Mouse (Mus musculus) Patski (cell line): ENCODE results near the gene Atrn. TPM values are rescaled to one million over a fixed set of nuclear protein-coding genes. Genes with fewer than 3 reads are reported as not detected.

ENCODE experiments used
- ATAC-seq: fragments of 100-300 bp; one replicate; pipeline ENCODE4 v1.8.0; 2021
- CTCF ChIA-PET: fragments of 350-600 bp; sonication (Branson Sonifier 250); formaldehyde crosslinking; loops from one replicate; lab custom pipeline; 2022; ENCODE audit warnings: inconsistent platforms; lab: Charles Lee
- POLR2A ChIA-PET: fragments of 350-600 bp; sonication (Branson Sonifier 250); formaldehyde crosslinking; loops from one replicate; lab custom pipeline; 2022; ENCODE audit warnings: antibody characterized with exemption, inconsistent platforms; lab: Charles Lee
- DNase-seq: peaks from one replicate; pipeline ENCODE4 v3.0.0-alpha.2; 2011; ENCODE audit warnings: low read depth, low spot score
- H3K27me3 ChIP-seq: fragments of 371-371 bp; one replicate; pipeline ENCODE4 v1.5.1; 2021
- CTCF ChIP-seq: fragments of 100-300 bp; IDR thresholded peaks from one replicate; pipeline ENCODE4 v1.5.1; 2021
- in situ Hi-C: fragments of 300-500 bp; cut with MboI; formaldehyde crosslinking; loops from 3 replicates; pipeline ENCODE4 v1.11.1; 2018; ENCODE audit warnings: low pct_unique_long_range_greater_than_20kb, mixed read lengths
- polyA plus RNA-seq: library from polyadenylated mRNA; unstranded; gene quantifications from one replicate; pipeline ENCODE4 v1.2.3, GENCODE M21; 2021

Gene Atrn
- polyA plus RNA-seq, 1 experiment from 2014 or later: 32.9 TPM

DNA sequence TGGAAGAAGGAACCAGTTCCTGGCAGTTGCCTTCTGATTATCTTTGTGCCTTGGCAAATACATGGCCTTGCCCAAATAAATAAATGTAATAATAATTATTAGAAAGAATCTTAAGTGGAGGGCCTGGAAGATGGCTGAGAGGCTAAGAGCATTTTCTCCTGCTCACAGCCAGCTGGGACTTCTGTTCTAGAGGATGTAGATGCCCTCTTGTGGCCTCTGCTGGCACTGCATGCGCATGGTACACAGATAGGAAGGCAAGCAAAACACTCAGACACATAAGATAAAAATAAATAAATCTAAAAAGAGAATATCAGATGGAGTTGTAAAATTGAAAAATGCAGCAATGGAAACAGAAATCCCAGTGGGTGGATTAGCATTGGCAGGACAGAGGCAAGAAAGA lies 44.3 kb downstream of the Atrn start:
- no peaks in the 10 kb centered on the region for H3K27me3 ChIP-seq
- POLR2A ChIA-PET: interaction anchor here (0.5 to 1.4 kb wide), 2 partner anchors 24 to 27 kb away, joined by 3 to 5 read pairs; no protein-coding TSS in a partner anchor
- CTCF ChIA-PET: interaction anchor here (0.6 to 1.3 kb wide), 8 partner anchors 8 to 133 kb away, joined by 3 to 5 read pairs (median 3); no protein-coding TSS in a partner anchor
- peak; percentile 12 for DNase-seq
- in situ Hi-C loops: loop anchor here (5.0 kb wide), 1 partner anchor 133 kb away; no protein-coding TSS in a partner anchor
- peak; percentile 98 for TF ChIP-seq CTCF
- no peak for ATAC-seq

DNA sequence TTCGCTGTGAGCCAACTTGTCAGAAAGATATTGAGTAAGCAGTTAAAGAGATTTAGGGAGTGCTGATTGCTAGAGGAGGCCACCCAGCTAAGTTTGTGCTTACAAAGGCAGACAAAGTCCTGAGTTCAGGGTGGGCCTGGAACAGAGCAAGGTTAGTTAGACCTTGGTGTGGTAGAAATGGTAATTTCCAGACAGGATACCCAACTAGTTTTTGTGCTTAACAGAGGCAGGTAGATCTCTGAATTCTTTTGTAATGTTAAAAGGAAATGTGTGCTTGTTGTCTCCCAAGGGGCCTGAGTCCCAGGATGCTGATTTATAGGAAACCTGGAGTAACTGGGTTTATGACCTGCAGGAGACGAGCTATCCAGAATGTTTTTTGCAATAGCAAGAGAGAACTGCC lies 52.6 kb downstream of the Atrn start:
- no peak for TF ChIP-seq CTCF
- POLR2A ChIA-PET: no interaction called here
- DNase-seq (no peak), ATAC-seq (no peak)
- CTCF ChIA-PET: interaction anchor here (0.8 kb wide), 1 partner anchor 9 kb away, joined by 3 read pairs; no protein-coding TSS in a partner anchor
- in situ Hi-C loops: no loop called here
- no peaks in the 10 kb centered on the region for H3K27me3 ChIP-seq

DNA sequence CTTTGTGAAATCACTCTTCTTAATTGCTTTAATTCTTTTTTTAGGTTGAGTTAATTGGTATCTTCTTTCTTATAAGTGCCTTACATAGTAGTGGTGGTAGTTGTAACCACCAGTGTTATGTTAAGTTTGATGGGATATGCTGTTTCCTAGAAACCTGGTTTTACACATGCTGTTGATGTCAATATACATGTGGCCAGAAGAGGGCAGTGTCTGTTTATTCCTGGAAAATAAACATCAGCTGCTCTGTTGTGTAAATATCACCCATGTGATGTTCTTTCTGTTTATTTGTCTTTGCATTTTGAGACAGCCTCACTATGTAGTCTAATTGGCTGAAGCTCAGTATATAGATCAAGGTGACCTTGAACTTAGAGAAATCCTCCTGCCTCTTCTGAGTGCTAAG lies 55.6 kb downstream of the Atrn start:
- CTCF ChIA-PET: interaction anchor here (0.8 to 1.3 kb wide), 2 partner anchors 12 to 127 kb away, joined by 3 read pairs; no protein-coding TSS in a partner anchor
- in situ Hi-C loops: loop anchor here (5.0 to 10.0 kb wide), 2 partner anchors 203 to 290 kb away; partner anchors contain the start of gene 1700037H04Rik

DNA sequence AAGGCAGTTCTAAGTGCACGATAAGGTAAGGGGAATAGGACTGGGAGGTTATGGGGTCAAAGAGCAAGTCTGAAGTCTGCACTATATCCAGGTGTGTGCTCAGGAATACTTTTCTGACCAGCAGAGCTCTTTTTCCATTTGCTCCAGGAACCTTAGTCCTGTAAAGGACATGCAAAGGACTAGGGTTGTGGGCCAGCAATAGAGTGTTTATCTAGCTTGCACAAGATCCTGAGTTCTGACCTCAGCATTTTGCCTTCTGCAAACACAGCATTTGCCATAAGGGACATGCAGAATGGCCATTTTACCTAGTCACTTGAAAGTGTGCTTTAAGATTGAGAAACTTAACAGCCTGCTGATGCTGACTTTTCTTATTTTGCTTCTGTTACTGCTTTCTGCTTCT lies 58.7 kb downstream of the Atrn start:
- ATAC-seq (no peak), DNase-seq (no peak)
- POLR2A ChIA-PET: no interaction called here
- TF ChIP-seq CTCF: no peak
- no peaks in the 10 kb centered on the region for H3K27me3 ChIP-seq
- in situ Hi-C loops: loop anchor here (10.0 kb wide), 1 partner anchor 200 kb away; the partner anchor contains the start of gene 1700037H04Rik
- CTCF ChIA-PET: interaction anchor here (1.6 kb wide), 1 partner anchor 9 kb away, joined by 3 read pairs; no protein-coding TSS in a partner anchor

More for the DNA sequence above, 55.6 kb downstream of the Atrn start:
- peak; percentile 12 for DNase-seq
- no peak for ATAC-seq
- peak; percentile 57 for TF ChIP-seq CTCF
- no peaks in the 10 kb centered on the region for H3K27me3 ChIP-seq
- POLR2A ChIA-PET: no interaction called here

DNA sequence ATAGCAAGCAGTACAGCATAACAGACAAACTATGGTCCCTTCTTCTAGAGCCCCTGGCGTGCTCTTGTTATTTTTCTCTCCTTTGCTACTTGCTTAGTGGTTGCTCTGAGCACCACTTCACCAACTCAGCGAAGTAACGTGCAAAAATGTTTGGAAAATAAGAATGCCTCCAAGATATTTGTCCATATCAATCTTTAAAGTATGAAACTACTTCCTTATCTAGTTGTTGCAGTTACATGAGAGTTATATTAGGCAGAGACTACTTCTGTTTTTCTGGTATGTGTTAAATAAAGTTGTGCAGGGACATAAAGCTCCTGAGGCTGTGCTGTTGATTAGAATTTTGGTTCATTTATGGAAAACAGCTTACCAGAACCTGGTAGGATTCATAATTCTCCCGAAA lies 64.7 kb downstream of the Atrn start:
- DNase-seq: no peak
- CTCF ChIA-PET: interaction anchor here (1.1 kb wide), 1 partner anchor 28 kb away, joined by 3 read pairs; no protein-coding TSS in a partner anchor
- no peak for TF ChIP-seq CTCF
- POLR2A ChIA-PET: interaction anchor here (0.6 kb wide), 1 partner anchor 14 kb away, joined by 5 read pairs; no protein-coding TSS in a partner anchor
- H3K27me3 ChIP-seq: no peaks in the 10 kb centered on the region
- in situ Hi-C loops: no loop called here
- ATAC-seq: no peak

DNA sequence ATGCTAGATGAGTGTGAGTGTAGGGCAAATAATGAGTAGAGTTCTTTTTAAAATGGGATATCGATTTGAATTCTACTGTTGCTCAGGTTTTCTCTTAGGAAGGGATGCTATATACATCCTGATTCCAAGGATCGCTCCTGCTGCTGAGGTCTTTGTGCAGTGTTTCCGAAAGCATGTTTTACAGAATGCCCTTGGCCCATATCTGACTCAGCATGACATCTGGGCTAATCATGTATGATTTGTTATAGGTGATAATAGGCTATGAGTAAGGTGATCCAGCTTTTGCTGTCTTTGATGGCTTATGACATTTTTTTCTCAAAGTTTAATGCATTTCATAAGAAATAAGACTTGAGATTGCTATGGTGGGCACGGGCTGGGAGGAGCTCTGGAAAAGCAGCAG lies 66.1 kb downstream of the Atrn start:
- DNase-seq (no peak), ATAC-seq (no peak)
- in situ Hi-C loops: no loop called here
- TF ChIP-seq CTCF: no peak
- CTCF ChIA-PET: no interaction called here
- H3K27me3 ChIP-seq: no peaks in the 10 kb centered on the region
- POLR2A ChIA-PET: no interaction called here

DNA sequence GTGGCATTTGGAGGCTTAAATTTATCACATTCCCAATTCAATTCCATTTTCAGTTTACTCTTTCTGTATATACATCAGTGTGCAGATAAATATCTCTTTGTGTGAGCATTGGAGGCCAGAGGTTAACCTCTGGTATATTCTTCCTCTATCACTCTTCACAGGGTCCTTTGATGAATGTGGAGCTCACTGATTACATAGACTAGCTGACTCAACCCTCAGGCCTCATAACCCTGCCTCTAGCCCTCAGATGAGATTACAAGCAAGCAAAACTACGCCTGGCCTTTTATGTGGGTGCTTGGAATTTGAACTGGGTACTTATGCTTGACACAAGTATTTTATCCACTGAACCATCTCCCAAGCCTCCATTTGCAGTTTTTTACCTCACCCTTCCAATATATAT lies 68.6 kb downstream of the Atrn start:
- ATAC-seq (no peak), DNase-seq (no peak)
- TF ChIP-seq CTCF: no peak
- ChIA-PET POLR2A (no interaction called here), CTCF (no interaction called here)
- in situ Hi-C loops: no loop called here
- H3K27me3 ChIP-seq: no peaks in the 10 kb centered on the region

DNA sequence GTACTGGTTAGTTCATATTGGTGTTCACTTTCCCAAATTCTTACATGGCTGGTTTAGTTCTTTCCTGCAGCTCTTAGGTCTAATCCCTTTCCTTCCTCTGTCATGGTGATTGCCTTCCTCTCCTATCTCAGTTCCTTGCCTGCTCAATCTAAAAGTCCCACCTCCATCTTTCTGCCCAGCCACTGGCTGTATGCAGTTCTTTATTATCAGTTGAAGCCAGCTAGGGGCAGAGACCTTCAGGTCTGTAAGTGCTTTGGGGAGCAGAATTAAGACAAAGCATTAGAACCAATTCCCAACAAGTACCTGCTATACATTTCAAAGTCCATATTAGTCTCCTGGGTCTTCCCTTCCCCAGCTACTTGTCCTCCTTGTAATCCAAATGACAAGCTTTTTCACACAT lies 71.3 kb downstream of the Atrn start:
- ChIA-PET CTCF (interaction anchor here (0.7 kb wide), 1 partner anchor 12 kb away, joined by 3 read pairs; no protein-coding TSS in a partner anchor), POLR2A (interaction anchor here (0.7 kb wide), 1 partner anchor 27 kb away, joined by 5 read pairs; no protein-coding TSS in a partner anchor)
- ATAC-seq (no peak), DNase-seq (no peak)
- in situ Hi-C loops: no loop called here
- no peaks in the 10 kb centered on the region for H3K27me3 ChIP-seq
- no peak for TF ChIP-seq CTCF

DNA sequence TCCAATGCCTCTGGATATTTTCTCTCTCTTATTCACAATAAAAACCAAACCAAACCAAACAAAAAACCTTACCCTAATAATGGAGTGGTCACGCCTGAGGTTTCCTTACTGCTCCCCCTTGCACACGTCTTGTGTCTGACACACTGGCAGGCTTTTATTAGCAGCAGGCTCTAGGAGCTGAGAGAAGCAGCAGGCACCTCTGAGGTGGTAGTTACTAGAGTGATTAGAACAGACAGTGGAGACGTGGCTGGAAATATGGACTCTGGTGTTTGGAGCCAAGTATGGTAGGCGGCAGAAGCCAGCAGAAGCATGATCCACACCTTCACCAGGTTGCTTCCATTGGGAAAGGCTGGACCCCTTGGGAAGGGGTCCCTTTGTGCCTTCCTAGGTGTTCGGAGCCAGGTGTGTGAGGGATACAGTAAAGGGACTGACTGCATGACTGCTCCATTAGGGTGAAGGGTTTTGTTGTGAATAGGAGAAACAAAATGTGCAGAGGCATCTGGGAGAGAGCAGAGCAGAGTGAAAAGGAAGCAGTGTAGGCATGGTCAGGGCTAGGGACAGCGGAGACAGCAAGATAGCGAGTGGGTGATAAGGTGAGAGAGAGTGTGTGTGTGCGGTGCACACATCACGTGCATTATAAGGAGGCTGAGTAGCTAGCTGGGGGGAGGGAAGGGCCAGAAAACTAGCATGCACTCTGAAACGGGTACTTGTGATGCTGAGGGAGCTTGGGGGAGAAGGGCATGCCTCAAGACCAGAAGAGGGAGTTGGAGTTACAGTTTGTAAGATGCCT lies 72.0 kb downstream of the Atrn start:
- H3K27me3 ChIP-seq: no peaks in the 10 kb centered on the region
- ChIA-PET CTCF (interaction anchor here (0.7 kb wide), 1 partner anchor 12 kb away, joined by 3 read pairs; no protein-coding TSS in a partner anchor), POLR2A (no interaction called here)
- ATAC-seq (no peak), DNase-seq (no peak)
- in situ Hi-C loops: no loop called here
- TF ChIP-seq CTCF: no peak

DNA sequence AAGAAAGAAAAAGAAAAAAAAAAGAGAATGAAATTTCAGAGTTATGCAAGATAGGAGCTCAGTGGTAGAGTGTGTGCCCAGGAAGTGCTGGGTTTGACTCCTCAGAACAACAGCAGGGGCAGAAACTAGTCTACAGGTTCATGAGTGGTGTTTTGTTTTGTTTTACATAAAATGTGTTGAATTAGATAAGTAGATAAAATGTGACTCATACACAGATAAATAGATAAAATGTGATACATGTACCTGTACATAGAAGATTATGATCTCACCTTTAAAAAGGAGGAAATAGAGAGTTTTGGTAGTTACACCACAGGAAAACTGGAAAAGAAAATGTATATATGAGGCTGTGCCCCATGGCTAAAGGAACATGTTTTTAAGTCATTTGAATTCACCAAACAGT lies 72.8 kb downstream of the Atrn start:
- in situ Hi-C loops: no loop called here
- TF ChIP-seq CTCF: no peak
- ATAC-seq: no peak
- POLR2A ChIA-PET: no interaction called here
- H3K27me3 ChIP-seq: no peaks in the 10 kb centered on the region
- no peak for DNase-seq
- CTCF ChIA-PET: no interaction called here

DNA sequence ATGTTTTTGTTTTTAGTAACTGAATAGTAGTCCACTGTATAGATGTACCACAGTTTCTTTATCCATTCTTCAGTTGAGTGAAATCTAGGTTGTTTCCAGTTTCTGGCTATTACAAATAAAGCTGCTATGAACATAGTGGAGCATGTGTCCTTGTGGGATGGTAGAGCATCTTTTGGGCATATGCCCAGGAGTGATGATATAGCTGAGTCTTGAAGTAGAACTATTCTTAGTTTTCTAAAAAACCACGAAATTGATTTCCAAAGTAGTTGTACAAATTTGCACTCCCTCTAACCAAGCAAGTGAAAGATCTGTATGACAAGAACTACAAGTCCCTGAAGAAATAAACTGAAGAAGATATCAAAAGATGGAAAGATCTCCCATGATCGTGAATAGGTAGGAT lies 86.5 kb downstream of the Atrn start:
- ChIA-PET POLR2A (no interaction called here), CTCF (no interaction called here)
- in situ Hi-C loops: no loop called here
- DNase-seq (no peak), ATAC-seq (no peak)
- TF ChIP-seq CTCF: no peak
- H3K27me3 ChIP-seq: no peaks in the 10 kb centered on the region
